Mouse (Mus musculus) embryonic facial prominence, embryonic 11.5 days (tissue): ENCODE measurements around the gene Prkaca. TPM values are rescaled to one million over a fixed set of nuclear protein-coding genes. Genes with fewer than 3 reads are reported as not detected.

Source experiments
- ATAC-seq: fragments of 200-750 bp; cut with Nextera tagmentation; replicated peaks from 2 replicates; pipeline ENCODE4 v1.8.0; 2017; ENCODE audit warnings: low read depth; ENCODE audit not compliant: insufficient number of reproducible peaks, low FRiP score, low TSS enrichment
- DNase-seq: peaks from one replicate; pipeline ENCODE4 v3.0.0-alpha.2; 2015; ENCODE audit warnings: low spot score
- H3K27ac ChIP-seq: fragments of 300-500 bp; sonication (generic); replicated peaks from 2 replicates; pipeline ENCODE4 v1.5.1; 2014; ENCODE audit warnings: mild to moderate bottlenecking, low read depth, low read length, control low read depth
- H3K27me3 ChIP-seq: fragments of 300-500 bp; sonication (generic); 2 replicates; pipeline ENCODE4 v1.6.1; 2014; ENCODE audit warnings: mild to moderate bottlenecking, low read length, moderate library complexity, mixed read lengths; ENCODE audit not compliant: control insufficient read depth, insufficient read depth
- H3K36me3 ChIP-seq: fragments of 300-500 bp; sonication (generic); replicated peaks from 2 replicates; pipeline ENCODE4 v1.6.1; 2014; ENCODE audit warnings: low read depth, mild to moderate bottlenecking, low read length, moderate library complexity, mixed read lengths; ENCODE audit not compliant: control insufficient read depth, insufficient read depth
- H3K4me1 ChIP-seq: fragments of 300-500 bp; sonication (generic); 2 replicates; pipeline ENCODE4 v1.6.1; 2014; ENCODE audit warnings: low read length, mixed read lengths; ENCODE audit not compliant: control insufficient read depth, insufficient read depth
- H3K4me2 ChIP-seq: fragments of 300-500 bp; sonication (generic); 2 replicates; pipeline ENCODE4 v1.6.1; 2014; ENCODE audit warnings: low read depth, mild to moderate bottlenecking, control low read depth, low read length, moderate library complexity
- H3K4me3 ChIP-seq: fragments of 300-500 bp; sonication (generic); 2 replicates; pipeline ENCODE4 v1.5.1; 2014; ENCODE audit warnings: low read depth, low read length, control low read depth
- H3K9ac ChIP-seq: fragments of 300-500 bp; sonication (generic); replicated peaks from 2 replicates; pipeline ENCODE4 v1.6.1; 2014; ENCODE audit warnings: mild to moderate bottlenecking, control low read depth, low read length
- H3K9me3 ChIP-seq: fragments of 300-500 bp; sonication (generic); replicated peaks from 2 replicates; pipeline ENCODE4 v1.6.1; 2016; ENCODE audit warnings: mild to moderate bottlenecking, low read length, inconsistent platforms, mixed read lengths; ENCODE audit not compliant: control insufficient read depth
- WGBS: fragments of 180-500 bp; shearing (Covaris S2); extraction: QIAGEN DNeasy Blood & Tissue Kit; methylation state at CpG from one replicate; pipeline ENCODE4 v1.1.7; 2014; 5-methylcytosine and 5-hydroxymethylcytosine counted together
- polyA plus RNA-seq: library from polyadenylated mRNA; unstranded; fragments of >200 nt; fragmentation: Nextera tagmentation; extraction: Ambion mirVana; gene quantifications from 2 replicates; pipeline ENCODE4 v1.2.1, GENCODE M21; 2014

The Prkaca gene
- polyA plus RNA-seq, 1 experiment from 2014 or later = 138 TPM

- 1% methylated on average over 58 of the region's 92 CpGs for WGBS
- H3K9me3 ChIP-seq = no peaks in the 10 kb centered on the region
- no peaks in the 10 kb centered on the region; the same call in 1 of the 2 replicates for H3K27me3 ChIP-seq
Measured at GRCm38 (mm10) chr8:83998231-83999056, 25.7 kb downstream of the Prkaca start.

DNA sequence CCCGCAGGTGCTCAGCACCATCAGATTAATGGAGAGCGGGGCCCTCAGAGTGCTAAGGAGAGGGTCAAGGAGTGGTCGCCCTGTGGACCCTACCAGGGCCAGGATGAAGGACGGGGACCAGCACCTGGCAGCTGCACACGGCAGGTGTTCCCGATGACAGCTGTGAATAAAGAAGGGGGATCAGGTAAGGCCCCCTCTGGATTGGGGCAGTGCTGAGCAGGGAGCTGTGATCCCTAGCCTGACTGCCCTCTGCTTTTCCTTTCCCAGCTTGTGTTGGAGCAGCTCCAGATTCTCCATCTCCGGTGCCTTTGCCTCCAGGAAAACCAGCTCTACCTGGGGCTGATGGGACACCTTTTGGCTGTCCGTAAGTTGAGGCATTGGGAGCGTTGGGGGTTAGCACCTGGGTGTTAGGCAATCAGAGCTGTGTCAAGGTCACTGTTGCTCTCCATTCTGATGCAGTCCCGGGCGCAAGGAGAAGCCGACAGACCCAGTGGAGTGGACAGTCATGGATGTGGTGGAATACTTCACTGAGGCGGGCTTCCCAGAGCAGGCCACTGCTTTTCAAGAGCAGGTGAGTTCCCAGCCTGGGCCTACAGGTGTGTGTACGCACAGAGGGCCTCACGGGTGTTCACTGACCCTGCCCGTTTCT is 26.4 kb downstream of the Prkaca start:
- no peak for ATAC-seq
- H3K36me3 ChIP-seq = no peaks in the 10 kb centered on the region; the same call in 1 of the 2 replicates
- H3K27me3 ChIP-seq = no peaks in the 10 kb centered on the region; the same call in 1 of the 2 replicates
- no peaks in the 10 kb centered on the region for H3K9me3 ChIP-seq
- WGBS = 66% methylated on average over 16 of the region's 16 CpGs
- no peak for DNase-seq
- H3K27ac ChIP-seq = no peak overlapping the region
- H3K4me2 ChIP-seq = peak overlapping the region; percentile 84
- H3K4me1 ChIP-seq = peaks cover 6% of the 10 kb centered on the region
- peak overlapping the region; percentile 84 for H3K4me3 ChIP-seq
- H3K9ac ChIP-seq = peak overlapping the region; percentile 84

More at GRCm38 (mm10) chr8:83998231-83999056, 25.7 kb downstream of the Prkaca start:
- peak overlapping the region; percentile 84 for H3K9ac ChIP-seq
- H3K27ac ChIP-seq = peak overlapping the region; percentile 81
- peaks cover 6% of the 10 kb centered on the region for H3K4me1 ChIP-seq
- ATAC-seq (no peak), DNase-seq (peak; percentile 82)
- peak overlapping the region; percentile 84 for H3K4me2 ChIP-seq
- H3K4me3 ChIP-seq = peak overlapping the region; percentile 84
- no peaks in the 10 kb centered on the region; the same call in 1 of the 2 replicates for H3K36me3 ChIP-seq

- Histone ChIP-seq H3K9ac (no peak overlapping the region), H3K4me1 (peaks cover 6% of the 10 kb centered on the region), H3K4me2 (no peak overlapping the region)
Measured at GRCm38 (mm10) chr8:83999825-84000224, 27.0 kb downstream of the Prkaca start.

DNA sequence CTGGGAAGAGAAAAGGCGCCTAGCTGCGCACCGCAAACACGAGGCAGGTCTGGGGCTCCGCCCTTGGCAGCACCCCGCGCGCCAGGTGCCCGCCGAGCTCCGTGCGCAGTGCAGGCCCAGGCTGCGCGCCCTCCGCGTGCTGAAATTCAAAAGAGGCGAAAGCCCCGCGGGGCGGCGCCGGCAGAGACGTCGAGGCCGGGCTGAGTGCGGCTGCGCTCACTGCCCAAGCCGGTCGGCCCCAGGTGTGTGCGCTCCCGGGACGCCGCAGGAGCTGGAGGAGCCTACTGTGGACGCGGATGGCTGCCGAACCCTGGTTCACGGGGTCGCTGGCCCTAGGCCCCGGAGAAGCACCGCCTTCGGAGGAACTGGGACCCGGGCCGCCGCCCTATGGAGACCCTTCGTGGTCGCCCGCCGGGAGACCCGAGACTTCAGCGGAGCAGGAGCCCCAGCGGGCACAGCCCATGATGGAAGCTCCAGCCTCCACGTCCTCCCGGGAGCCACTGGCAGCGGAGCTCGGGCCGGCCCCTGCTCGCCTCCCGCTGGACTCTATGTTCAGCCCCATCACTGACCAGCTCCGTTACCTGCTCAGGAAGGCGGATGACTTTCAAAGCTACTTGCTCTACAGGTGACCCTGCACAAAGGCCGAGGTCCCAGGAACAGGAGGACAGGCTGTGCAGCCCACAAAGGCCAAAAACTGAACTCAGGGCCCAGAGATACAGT is 28.6 kb downstream of the Prkaca start, which contains the start of gene 1700067K01Rik:
Gene 1700067K01Rik, plus strand, starts transcription at position 222 of the 720 bp plus-strand sequence.
- no peak within 1 kb of the TSS for H3K27ac ChIP-seq

More at GRCm38 (mm10) chr8:83999825-84000224, 27.0 kb downstream of the Prkaca start:
- no peaks in the 10 kb centered on the region; the same call in 1 of the 2 replicates for H3K27me3 ChIP-seq
- no peak overlapping the region for H3K4me3 ChIP-seq
- no peak overlapping the region for H3K27ac ChIP-seq
- H3K36me3 ChIP-seq = no peaks in the 10 kb centered on the region; the same call in 1 of the 2 replicates
- no peak for ATAC-seq
- WGBS = 76% methylated on average over 2 of the region's 2 CpGs
- H3K9me3 ChIP-seq = no peaks in the 10 kb centered on the region
- no peak for DNase-seq

GRCm38 (mm10) chr8:84002957-84003611 is 30.3 kb downstream of the Prkaca start:
- Histone ChIP-seq H3K4me1 (peaks cover 6% of the 10 kb centered on the region), H3K4me3 (no peak overlapping the region), H3K36me3 (no peaks in the 10 kb centered on the region; the same call in 1 of the 2 replicates), H3K9ac (no peak overlapping the region), H3K9me3 (no peaks in the 10 kb centered on the region), H3K4me2 (no peak overlapping the region), H3K27ac (no peak overlapping the region), H3K27me3 (no peaks in the 10 kb centered on the region; the same call in 1 of the 2 replicates)
- 52% methylated on average over 12 of the region's 12 CpGs for WGBS
- no peak for ATAC-seq
- no peak for DNase-seq

More for the DNA sequence above, 28.6 kb downstream of the Prkaca start, which contains the start of gene 1700067K01Rik:
- Histone ChIP-seq H3K27me3 (no peaks in the 10 kb centered on the region; the same call in 1 of the 2 replicates), H3K9me3 (no peaks in the 10 kb centered on the region), H3K36me3 (no peaks in the 10 kb centered on the region; the same call in 1 of the 2 replicates), H3K9ac (0 out of 2 replicates have a peak within 1 kb of the TSS, but pooled peaks have one; percentile 33), H3K4me3 (peak within 1 kb of the TSS; percentile 13; the same call in 1 of the 2 replicates), H3K4me1 (peaks cover 6% of the 10 kb centered on the region), H3K4me2 (peak within 1 kb of the TSS; percentile 26; the same call in 1 of the 2 replicates)
- 21% methylated on average over 57 of the region's 61 CpGs for WGBS
- DNase-seq (no peak), ATAC-seq (no peak)

DNA sequence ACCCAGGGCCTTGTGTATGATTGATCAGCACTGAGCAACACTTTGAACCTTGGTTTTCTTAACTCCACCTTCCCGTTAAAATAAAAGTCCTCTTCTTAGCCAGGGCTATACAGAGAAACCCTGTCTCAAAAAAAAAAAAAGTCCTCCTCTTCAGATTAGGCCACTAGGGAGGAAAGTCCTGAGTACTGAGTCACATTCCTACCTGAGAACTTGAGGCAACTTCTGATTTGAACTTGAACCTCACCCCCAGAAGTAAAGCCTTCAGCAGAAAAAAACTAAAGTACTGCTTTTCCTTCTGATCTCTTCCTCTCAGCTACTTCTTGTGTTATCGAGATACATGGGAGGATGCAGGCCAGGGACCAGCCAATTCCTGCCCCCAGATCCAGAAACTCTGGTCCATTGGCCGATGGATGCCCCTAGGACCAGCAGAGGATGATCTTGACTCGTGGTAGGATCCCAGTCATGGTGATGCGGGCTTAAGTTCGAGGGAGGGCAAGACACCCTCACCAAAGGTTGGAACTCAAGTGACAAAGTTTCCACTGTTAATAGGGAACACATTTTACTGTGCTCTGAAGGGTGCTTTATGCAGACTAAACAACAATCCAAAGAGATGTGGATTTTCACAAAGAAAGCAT is 30.9 kb downstream of the Prkaca start:
- H3K9me3 ChIP-seq = no peaks in the 10 kb centered on the region
- peaks cover 6% of the 10 kb centered on the region for H3K4me1 ChIP-seq
- no peaks in the 10 kb centered on the region; the same call in 1 of the 2 replicates for H3K36me3 ChIP-seq
- H3K27me3 ChIP-seq = no peaks in the 10 kb centered on the region; the same call in 1 of the 2 replicates
- H3K27ac ChIP-seq = no peak overlapping the region
- DNase-seq = no peak
- WGBS = 66% methylated on average over 6 of the region's 6 CpGs
- peak overlapping the region; percentile 81 for H3K4me2 ChIP-seq
- H3K9ac ChIP-seq = peak overlapping the region; percentile 65
- peak overlapping the region; percentile 48 for H3K4me3 ChIP-seq
- no peak for ATAC-seq
